Mouse (Mus musculus) embryonic facial prominence, embryonic 12.5 days (tissue): Measurements from ENCODE around the gene Mad2l2. TPM values are rescaled to one million over a fixed set of nuclear protein-coding genes. Genes with fewer than 3 reads are reported as not detected.
A peak's percentile ranks its signal among the peaks of the same experiment; 100 is the strongest.

Experiments used
- ATAC-seq: fragments of 200-750 bp; cut with Nextera tagmentation; 2 replicates; pipeline ENCODE4 v1.8.0; 2017; ENCODE audit not compliant: insufficient number of reproducible peaks, insufficient read depth, low FRiP score, low TSS enrichment
- H3K27ac ChIP-seq: fragments of 300-500 bp; sonication (generic); 2 replicates; pipeline ENCODE4 v1.5.1; 2016; ENCODE audit warnings: mild to moderate bottlenecking
- H3K27me3 ChIP-seq: fragments of 300-500 bp; sonication (generic); 2 replicates; pipeline ENCODE4 v1.6.1; 2016; ENCODE audit warnings: mild to moderate bottlenecking, moderate library complexity
- H3K36me3 ChIP-seq: fragments of 300-500 bp; sonication (generic); 2 replicates; pipeline ENCODE4 v1.6.1; 2016; ENCODE audit warnings: mild to moderate bottlenecking
- H3K4me1 ChIP-seq: fragments of 300-500 bp; sonication (generic); 2 replicates; pipeline ENCODE4 v1.6.1; 2016
- H3K4me2 ChIP-seq: fragments of 300-500 bp; sonication (generic); replicated peaks from 2 replicates; pipeline ENCODE4 v1.6.1; 2016; ENCODE audit warnings: mild to moderate bottlenecking, moderate library complexity
- H3K4me3 ChIP-seq: fragments of 300-500 bp; sonication (generic); 2 replicates; pipeline ENCODE4 v1.5.1; 2016; ENCODE audit warnings: mild to moderate bottlenecking
- H3K9ac ChIP-seq: fragments of 300-500 bp; sonication (generic); 2 replicates; pipeline ENCODE4 v1.6.1; 2016; ENCODE audit warnings: mild to moderate bottlenecking, moderate library complexity
- H3K9me3 ChIP-seq: fragments of 300-500 bp; sonication (generic); 2 replicates; pipeline ENCODE4 v1.6.1; 2016; ENCODE audit warnings: mild to moderate bottlenecking, moderate library complexity
- WGBS: fragments of 180-500 bp; shearing (Covaris S2); methylation state at CpG from one replicate; pipeline ENCODE4 v1.1.7; 2016; 5-methylcytosine and 5-hydroxymethylcytosine counted together
- polyA plus RNA-seq: library from polyadenylated mRNA; unstranded; fragments of >200 nt; fragmentation: Nextera tagmentation; extraction: Ambion mirVana; gene quantifications from 2 replicates; pipeline ENCODE4 v1.2.1, GENCODE M21; 2016

Mad2l2 gene
- polyA plus RNA-seq, 1 experiment from 2014 or later: 80.2 TPM

DNA sequence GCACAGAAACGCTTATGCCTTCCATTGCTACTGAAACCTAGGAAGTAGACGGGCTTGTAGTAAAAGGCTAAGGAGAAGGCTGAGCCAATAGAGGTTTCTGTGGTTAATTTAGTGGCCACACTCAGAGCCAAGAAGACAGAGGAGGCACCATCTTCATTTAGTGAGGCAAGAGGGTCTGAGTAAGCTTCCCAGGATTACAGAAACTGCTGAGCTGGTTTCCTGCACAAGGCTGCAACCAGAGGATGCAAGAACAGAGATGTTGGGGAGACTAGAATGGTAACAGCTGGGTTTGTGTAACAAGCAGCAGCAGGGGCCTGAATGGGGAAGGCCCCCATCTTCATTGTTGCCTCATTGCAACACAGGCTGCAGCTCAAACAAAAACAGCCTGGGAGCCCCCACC is 1.5 kb upstream of the Mad2l2 start:
- Histone ChIP-seq H3K27me3 (peaks cover 28% of the 10 kb centered on the region), H3K27ac (no peak overlapping the region), H3K4me2 (no peak overlapping the region), H3K4me3 (no peak overlapping the region), H3K4me1 (peaks cover 6% of the 10 kb centered on the region; the same call in 1 of the 2 replicates), H3K36me3 (no peaks in the 10 kb centered on the region), H3K9me3 (no peaks in the 10 kb centered on the region), H3K9ac (no peak overlapping the region)
- no peak for ATAC-seq
- WGBS: 75% methylated on average over 2 of the region's 2 CpGs

DNA sequence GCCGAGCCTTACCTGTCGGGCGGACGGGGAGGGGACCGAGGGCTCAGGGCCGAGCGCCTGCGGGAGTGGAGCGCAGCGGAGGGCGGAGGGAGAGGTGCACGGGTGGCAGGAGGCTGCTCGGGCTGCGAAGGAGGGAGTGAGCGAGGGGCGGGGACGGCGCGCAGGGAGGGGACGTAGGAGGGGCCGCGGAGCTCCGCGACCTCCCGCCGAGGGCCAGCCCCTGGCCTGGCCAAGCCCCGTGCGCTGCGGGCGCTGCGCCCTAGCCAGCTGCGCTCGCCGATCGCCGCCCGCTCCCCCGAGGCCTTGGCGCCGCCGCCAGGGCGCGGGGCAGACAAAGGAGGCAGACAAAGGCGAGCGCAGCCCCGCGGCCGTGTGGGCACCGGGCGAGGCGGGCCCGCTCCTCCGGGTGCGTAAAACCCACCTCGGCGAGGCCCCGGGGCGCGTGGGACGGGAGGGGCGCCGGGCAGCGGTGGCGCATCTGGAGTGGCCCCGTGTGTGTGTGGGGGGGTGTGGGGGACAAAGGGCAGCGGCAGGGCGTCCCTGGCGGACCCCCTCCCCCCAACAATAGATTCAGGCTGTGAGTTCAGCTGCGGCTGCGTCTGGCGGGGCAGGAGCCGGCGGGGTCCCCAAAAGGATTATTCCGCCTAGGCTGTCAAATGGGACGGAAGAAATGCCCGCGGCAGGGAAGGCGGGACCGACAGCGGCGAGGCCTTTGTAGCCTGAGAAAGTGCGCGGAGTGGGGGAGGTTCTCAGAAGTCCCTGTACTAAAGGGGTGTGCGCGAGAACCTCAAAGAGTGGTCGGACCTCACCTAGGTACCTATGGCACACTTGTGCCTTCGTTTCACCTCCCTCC is 603 bp downstream of the Mad2l2 start, which contains the start of gene Draxin:
TSS of gene Draxin (minus strand) at position 138 of the 853 bp plus-strand sequence.
- WGBS: 1% methylated on average over 81 of the region's 87 CpGs
- Histone ChIP-seq H3K9ac (peak within 1 kb of the TSS; percentile 88), H3K36me3 (no peaks in the 10 kb centered on the region), H3K4me3 (peak within 1 kb of the TSS; percentile 80), H3K4me1 (peaks cover 6% of the 10 kb centered on the region; the same call in 1 of the 2 replicates), H3K27ac (peak within 1 kb of the TSS; percentile 81), H3K27me3 (peaks cover 28% of the 10 kb centered on the region), H3K4me2 (peak within 1 kb of the TSS; percentile 90), H3K9me3 (no peaks in the 10 kb centered on the region)
- ATAC-seq: peak; percentile 85

DNA sequence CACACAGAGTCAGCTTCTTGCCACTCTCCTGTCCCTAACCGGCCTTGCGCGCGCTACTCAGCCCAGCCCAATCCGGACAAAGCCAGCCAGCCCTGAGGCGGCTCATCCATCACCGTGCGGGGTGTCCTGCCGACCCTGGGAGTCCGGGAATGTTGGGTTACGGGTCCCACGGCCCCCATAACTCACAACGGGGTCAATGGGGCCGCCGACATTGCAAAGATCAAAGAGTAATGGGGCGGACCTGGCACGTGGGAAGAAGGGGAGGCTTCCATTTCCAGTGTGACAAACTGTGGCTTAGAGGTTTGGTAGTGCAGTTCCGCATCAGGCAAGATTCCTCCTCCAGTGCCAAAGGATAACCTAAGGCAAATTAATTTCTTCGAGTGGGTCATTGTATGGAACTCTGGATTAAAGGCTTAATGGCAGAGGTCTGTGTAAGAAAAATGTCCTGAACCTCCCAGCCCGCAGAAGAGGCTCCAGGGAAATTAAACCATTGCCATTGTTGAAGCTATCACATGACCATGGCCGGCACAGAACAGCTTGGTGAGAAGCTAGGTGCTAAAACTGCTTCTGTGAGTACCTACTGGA is 1.4 kb downstream of the Mad2l2 start:
- 0 out of 2 replicates have a peak, but pooled peaks have one; percentile 14 for ATAC-seq
- Histone ChIP-seq H3K27ac (peak overlapping the region; percentile 81), H3K9ac (peak overlapping the region; percentile 88), H3K4me1 (peaks cover 6% of the 10 kb centered on the region; the same call in 1 of the 2 replicates), H3K4me3 (peak overlapping the region; percentile 80), H3K9me3 (no peaks in the 10 kb centered on the region), H3K36me3 (no peaks in the 10 kb centered on the region), H3K27me3 (peaks cover 28% of the 10 kb centered on the region), H3K4me2 (peak overlapping the region; percentile 90)
- WGBS: under 1% methylated on average over 21 of the region's 21 CpGs

DNA sequence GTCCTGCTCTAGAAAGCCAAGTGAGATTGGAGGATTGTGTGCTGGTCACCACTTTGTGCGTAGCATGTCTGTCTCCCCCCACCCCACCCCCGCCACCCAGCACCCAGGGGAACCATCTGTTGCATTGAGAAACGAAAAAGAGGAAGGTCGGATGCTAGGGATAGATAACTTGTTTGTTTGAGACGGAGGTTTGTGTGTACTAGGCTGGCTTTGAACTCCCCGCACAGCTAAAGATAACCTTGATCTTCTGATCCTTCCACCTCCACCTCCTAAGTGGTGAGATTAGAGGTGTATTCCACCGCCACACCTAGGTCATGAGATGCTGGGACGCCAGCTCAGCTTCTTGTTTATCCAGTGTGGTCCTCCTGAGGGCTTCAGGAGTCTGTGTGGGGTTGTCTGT is 4.8 kb downstream of the Mad2l2 start:
- H3K9ac ChIP-seq: no peak overlapping the region
- H3K36me3 ChIP-seq: no peaks in the 10 kb centered on the region
- no peak for ATAC-seq
- no peak overlapping the region for H3K4me3 ChIP-seq
- no peaks in the 10 kb centered on the region for H3K9me3 ChIP-seq
- peaks cover 12% of the 10 kb centered on the region for H3K4me1 ChIP-seq
- no peak overlapping the region for H3K4me2 ChIP-seq
- H3K27ac ChIP-seq: no peak overlapping the region
- H3K27me3 ChIP-seq: peaks cover 23% of the 10 kb centered on the region
- 83% methylated on average over 8 of the region's 8 CpGs for WGBS

DNA sequence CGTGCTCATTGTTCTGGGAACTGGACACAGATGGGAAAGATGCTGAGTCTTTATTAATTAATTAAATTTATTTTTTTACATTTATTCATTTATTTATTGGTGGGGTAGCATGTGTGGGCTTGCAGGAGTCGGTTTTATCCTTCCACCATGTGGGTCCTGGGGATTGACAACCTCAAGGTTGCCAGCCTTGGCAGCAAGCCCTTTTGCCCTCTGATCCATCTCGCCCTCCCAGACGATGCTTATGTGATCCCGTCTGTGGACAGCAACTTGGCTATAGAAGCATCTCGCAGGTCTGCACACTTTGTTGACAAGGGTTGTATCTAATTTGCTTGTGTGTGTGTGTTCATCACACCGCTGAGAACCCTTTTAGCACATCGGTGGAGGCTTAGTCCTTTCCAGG is 7.3 kb downstream of the Mad2l2 start:
- H3K4me3 ChIP-seq: no peak overlapping the region
- WGBS: 72% methylated on average over 8 of the region's 8 CpGs
- no peak overlapping the region for H3K9ac ChIP-seq
- H3K4me1 ChIP-seq: peaks cover 6% of the 10 kb centered on the region; the same call in 1 of the 2 replicates
- ATAC-seq: no peak
- no peaks in the 10 kb centered on the region for H3K9me3 ChIP-seq
- no peak overlapping the region for H3K4me2 ChIP-seq
- no peaks in the 10 kb centered on the region for H3K36me3 ChIP-seq
- H3K27me3 ChIP-seq: peaks cover 14% of the 10 kb centered on the region; the same call in 1 of the 2 replicates
- H3K27ac ChIP-seq: no peak overlapping the region

DNA sequence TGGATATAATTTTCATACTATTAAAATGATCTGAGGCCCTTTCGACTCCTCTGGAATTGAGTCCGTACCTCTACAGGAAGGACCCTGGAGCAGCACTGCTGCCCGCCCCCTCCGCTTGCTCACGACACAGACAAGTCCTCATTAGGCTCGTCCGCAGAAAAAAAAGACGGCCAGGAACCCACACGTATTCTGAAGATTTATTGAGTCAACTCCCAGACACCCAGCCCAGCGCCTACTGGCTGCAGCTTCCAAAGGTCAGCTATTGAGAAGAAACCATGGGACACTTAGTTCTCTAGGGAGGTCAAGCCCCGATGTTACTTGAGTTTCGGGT is 9.5 kb downstream of the Mad2l2 start:
- Histone ChIP-seq H3K9me3 (no peaks in the 10 kb centered on the region), H3K27me3 (peaks cover 14% of the 10 kb centered on the region; the same call in 1 of the 2 replicates), H3K4me2 (peak overlapping the region; percentile 74), H3K9ac (peak overlapping the region; percentile 42), H3K4me1 (peaks cover 6% of the 10 kb centered on the region; the same call in 1 of the 2 replicates), H3K27ac (peak overlapping the region; percentile 89; the same call in 1 of the 2 replicates), H3K4me3 (peak overlapping the region; percentile 62), H3K36me3 (0 out of 2 replicates have a peak, but pooled peaks cover 8% of the 10 kb centered on the region)
- WGBS: under 1% methylated on average over 12 of the region's 12 CpGs
- no peak for ATAC-seq

DNA sequence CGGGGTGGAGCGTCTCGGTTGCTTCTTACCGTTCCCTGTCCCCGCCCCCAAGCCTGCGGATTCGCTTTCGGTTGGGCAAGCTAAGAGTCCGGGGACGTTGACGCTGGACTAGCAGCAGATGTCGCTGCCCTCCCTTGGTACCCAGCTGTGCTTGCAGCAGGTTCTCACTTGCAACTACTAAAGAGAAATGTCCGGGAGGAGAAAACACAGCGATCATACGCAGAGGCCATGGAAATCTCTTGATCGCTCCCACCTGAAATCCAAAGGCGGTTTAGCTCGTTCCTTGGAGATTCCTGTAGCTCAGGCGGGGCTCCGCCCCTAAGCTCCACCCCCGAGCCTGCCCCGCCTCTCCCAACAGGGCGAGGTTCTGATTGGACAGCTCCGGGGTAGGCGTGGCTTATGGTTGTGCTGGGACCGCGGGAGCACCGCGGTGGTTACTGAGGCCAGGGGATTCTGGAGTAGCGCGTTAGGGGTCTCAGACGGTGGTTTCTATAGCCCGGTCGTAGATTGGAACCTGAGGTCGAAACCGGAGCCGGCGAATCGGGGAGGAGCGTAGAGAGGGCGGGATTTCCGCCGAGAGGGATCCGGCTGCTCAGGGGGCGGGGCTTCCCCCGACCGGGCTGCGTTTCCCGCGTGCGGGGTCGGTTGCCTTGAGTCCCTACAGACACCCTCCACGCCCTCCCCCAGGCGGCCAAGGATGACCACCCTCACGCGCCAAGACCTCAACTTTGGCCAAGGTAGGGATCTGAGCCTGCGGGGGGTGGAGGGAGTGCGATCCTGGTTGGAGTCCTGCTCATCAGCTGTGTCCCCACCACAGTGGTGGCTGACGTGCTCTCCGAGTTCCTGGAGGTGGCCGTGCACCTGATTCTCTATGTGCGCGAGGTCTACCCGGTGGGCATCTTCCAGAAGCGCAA is 10.2 kb downstream of the Mad2l2 start:
- Histone ChIP-seq H3K4me3 (peak overlapping the region; percentile 62), H3K9ac (peak overlapping the region; percentile 64), H3K9me3 (no peaks in the 10 kb centered on the region), H3K27ac (peak overlapping the region; percentile 89), H3K4me1 (peaks cover 6% of the 10 kb centered on the region; the same call in 1 of the 2 replicates), H3K4me2 (peak overlapping the region; percentile 74), H3K36me3 (peaks cover 14% of the 10 kb centered on the region), H3K27me3 (peaks cover 14% of the 10 kb centered on the region; the same call in 1 of the 2 replicates)
- under 1% methylated on average over 65 of the region's 65 CpGs for WGBS
- peak; percentile 79 for ATAC-seq

DNA sequence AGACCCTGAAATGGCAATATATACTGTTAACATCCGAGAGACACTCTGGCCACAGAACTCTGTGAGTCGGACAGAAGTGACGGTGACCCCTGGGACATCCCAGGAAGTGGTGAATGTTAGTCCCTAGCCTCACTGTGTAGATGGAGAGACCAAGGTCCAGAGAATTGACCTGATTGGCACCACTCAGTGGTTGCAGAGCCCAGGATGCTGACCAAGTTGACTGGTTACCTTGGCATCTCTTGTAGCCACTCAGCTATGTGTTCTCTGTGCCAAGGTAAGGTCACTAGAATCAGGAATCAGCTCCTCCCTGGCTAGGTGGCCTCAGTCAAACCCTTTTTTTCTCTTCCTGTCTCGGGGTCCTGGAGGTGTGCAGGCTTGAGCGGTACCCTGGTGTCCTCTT is 13.5 kb downstream of the Mad2l2 start:
- 85% methylated on average over 5 of the region's 5 CpGs for WGBS
- ATAC-seq: no peak
- no peaks in the 10 kb centered on the region for H3K9me3 ChIP-seq
- no peak overlapping the region for H3K27ac ChIP-seq
- H3K4me1 ChIP-seq: peaks cover 6% of the 10 kb centered on the region; the same call in 1 of the 2 replicates
- no peak overlapping the region for H3K4me2 ChIP-seq
- no peak overlapping the region for H3K9ac ChIP-seq
- no peak overlapping the region for H3K4me3 ChIP-seq
- peaks cover 3% of the 10 kb centered on the region; the same call in 1 of the 2 replicates for H3K27me3 ChIP-seq
- H3K36me3 ChIP-seq: peaks cover 28% of the 10 kb centered on the region

DNA sequence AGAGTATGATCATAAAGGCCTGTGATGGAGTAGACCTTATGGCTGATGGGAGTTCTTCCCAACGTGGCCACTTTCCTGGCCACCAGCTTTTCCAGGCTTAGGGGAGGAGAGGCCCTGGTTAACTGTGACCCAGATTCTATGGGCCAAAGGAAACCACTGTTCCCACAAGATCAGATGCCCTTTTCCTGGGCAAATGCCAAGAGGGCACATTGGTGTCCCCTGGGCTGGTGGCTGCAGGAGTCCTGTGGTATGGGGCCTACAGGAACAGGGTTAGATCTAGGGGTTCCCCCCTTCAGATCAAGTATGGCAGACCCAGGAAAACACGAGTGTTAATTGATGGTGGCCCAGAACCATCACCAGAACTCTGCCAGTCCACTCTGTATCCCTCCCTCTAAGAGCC is 17.5 kb downstream of the Mad2l2 start:
- no peak overlapping the region for H3K4me3 ChIP-seq
- peaks cover 11% of the 10 kb centered on the region; the same call in 1 of the 2 replicates for H3K4me1 ChIP-seq
- no peak overlapping the region for H3K4me2 ChIP-seq
- 87% methylated on average over 2 of the region's 2 CpGs for WGBS
- ATAC-seq: no peak
- peaks cover 31% of the 10 kb centered on the region for H3K36me3 ChIP-seq
- no peak overlapping the region for H3K27ac ChIP-seq
- no peaks in the 10 kb centered on the region for H3K9me3 ChIP-seq
- H3K27me3 ChIP-seq: no peaks in the 10 kb centered on the region
- H3K9ac ChIP-seq: no peak overlapping the region

DNA sequence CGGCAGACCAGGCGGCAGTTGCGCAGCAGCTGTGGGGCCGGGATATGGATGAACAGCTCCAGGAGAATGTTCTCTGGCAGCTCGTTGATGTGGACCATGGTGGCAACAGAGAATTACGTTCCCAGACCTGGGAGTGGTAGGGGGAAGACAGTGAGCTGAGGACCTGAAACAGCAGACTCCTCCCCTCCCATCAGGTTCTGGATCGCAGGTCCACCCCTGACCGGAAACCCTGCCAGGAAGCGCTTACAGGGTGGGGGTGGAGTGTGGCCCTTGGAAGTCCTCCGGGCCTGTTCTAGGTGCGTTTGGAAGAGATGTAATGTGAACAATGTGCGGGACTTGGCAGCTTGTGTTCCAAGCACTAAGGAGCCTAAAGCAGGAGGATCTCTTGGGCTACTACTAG is 19.4 kb downstream of the Mad2l2 start:
- WGBS: 56% methylated on average over 12 of the region's 12 CpGs

DNA sequence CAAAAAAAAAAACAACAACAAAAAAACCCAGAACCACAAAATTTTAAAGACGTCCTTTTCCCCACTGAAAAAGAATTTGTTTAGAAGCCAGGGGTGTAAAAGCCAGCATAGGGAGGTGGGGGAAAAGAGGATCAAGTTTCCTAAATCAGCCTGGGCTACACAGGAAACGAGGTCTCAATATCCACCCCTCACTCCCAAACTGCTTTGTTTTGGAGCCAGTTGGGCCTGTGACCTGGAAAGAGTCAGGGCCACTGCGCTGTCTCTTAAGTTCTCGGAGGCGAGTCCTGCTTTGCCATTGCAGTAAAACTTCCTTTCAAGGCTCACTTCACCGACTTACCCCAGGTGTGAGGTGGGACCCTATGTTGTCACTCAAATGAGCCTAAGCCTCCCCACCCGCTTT is 20.1 kb downstream of the Mad2l2 start:
- Histone ChIP-seq H3K9ac (no peak overlapping the region; the same call in 1 of the 2 replicates), H3K4me1 (peaks cover 11% of the 10 kb centered on the region; the same call in 1 of the 2 replicates), H3K36me3 (peaks cover 23% of the 10 kb centered on the region), H3K9me3 (no peaks in the 10 kb centered on the region), H3K4me3 (no peak overlapping the region), H3K27ac (no peak overlapping the region), H3K4me2 (peak overlapping the region; percentile 13; the same call in 1 of the 2 replicates), H3K27me3 (no peaks in the 10 kb centered on the region)
- WGBS: 23% methylated on average over 7 of the region's 7 CpGs
- ATAC-seq: no peak

More for the DNA sequence above, 19.4 kb downstream of the Mad2l2 start:
- peaks cover 28% of the 10 kb centered on the region for H3K36me3 ChIP-seq
- H3K4me1 ChIP-seq: peaks cover 11% of the 10 kb centered on the region; the same call in 1 of the 2 replicates
- no peak overlapping the region for H3K9ac ChIP-seq
- no peaks in the 10 kb centered on the region for H3K27me3 ChIP-seq
- H3K9me3 ChIP-seq: no peaks in the 10 kb centered on the region
- H3K27ac ChIP-seq: no peak overlapping the region
- ATAC-seq: no peak
- H3K4me3 ChIP-seq: no peak overlapping the region
- no peak overlapping the region; the same call in 1 of the 2 replicates for H3K4me2 ChIP-seq
